Mouse (Mus musculus) C2C12 (cell line): ENCODE results near the gene Phldb1.

Source experiments
- CTCF ChIP-seq: IDR thresholded peaks from one replicate; pipeline ENCODE4 v1.5.1; 2011; ENCODE audit not compliant: control insufficient read depth, insufficient read depth, insufficient read length
- MAX ChIP-seq: IDR thresholded peaks from one replicate; pipeline ENCODE4 v1.6.1; 2011; ENCODE audit warnings: mild to moderate bottlenecking, control low read depth
- MYOD1 ChIP-seq: IDR thresholded peaks from one replicate; pipeline ENCODE4 v1.6.1; 2011; ENCODE audit warnings: low read depth; ENCODE audit not compliant: control insufficient read depth, insufficient read length
- USF1 ChIP-seq: IDR thresholded peaks from one replicate; pipeline ENCODE4 v1.6.1; 2011; ENCODE audit warnings: low read depth, mild to moderate bottlenecking, control low read depth, moderate library complexity

- TF ChIP-seq CTCF (no peak), MAX (no peak), USF1 (no peak), MYOD1 (no peak)
Measured at GRCm38 (mm10) chr9:44740663-44741192, 5.7 kb upstream of the Phldb1 start.
